Mouse (Mus musculus): Measurements from ENCODE around the gene Rrh. TPM values are rescaled to one million over a fixed set of nuclear protein-coding genes. Genes with fewer than 3 reads are reported as not detected.

Rrh gene
- total and polyA plus RNA-seq, 3 experiments: 0.08 to 0.30 TPM; not detected in 1

- TF ChIP-seq SMC3 (IDR thresholded peaks at IDR 0.05; ENCODE audit: low read depth, low read length) (no peak), GABPA (IDR thresholded peaks at IDR 0.05; ENCODE audit: insufficient replicate concordance, low read depth, low read length) (no peak), MEF2A (IDR thresholded peaks at IDR 0.05; ENCODE audit: borderline replicate concordance, low read depth, low read length) (no peak)
- H3K79me2 ChIP-seq (replicated peaks; ENCODE audit: control insufficient read depth, extremely low read depth, insufficient read depth, poor library complexity, severe bottlenecking): no peaks in the 10 kb centered on the region
- 0 out of 4 replicates have a peak, but pooled peaks cover 0 to 3% of the 10 kb centered on the region in 2 experiments for H3K4me1 ChIP-seq (ENCODE audit: control insufficient read depth in 1 of 2, insufficient read depth in 2 of 2)
- in situ Hi-C loops (cut with MboI; ENCODE audit: low pct_ligation_motif_present, low pct_unique_long_range_greater_than_20kb, low sequenced_read_pairs): no loop called here
- H3K27ac ChIP-seq (ENCODE audit: insufficient read depth, low read depth): no peak overlapping the region
- DNase-seq (ENCODE audit: extremely low read depth): no peak
- H3K4me3 ChIP-seq (replicated peaks in 1 of 3; ENCODE audit: low read depth in 2 of 3, low read length in 2 of 3, poor library complexity in 1 of 3): no peak overlapping the region
- H3K9ac ChIP-seq (ENCODE audit: insufficient read depth, low read depth): no peak overlapping the region
- H3K9me3 ChIP-seq (replicated peaks; ENCODE audit: low read length): no peaks in the 10 kb centered on the region
- no peak overlapping the region for H3K4me2 ChIP-seq (ENCODE audit: insufficient read depth, low read depth, poor library complexity, severe bottlenecking)
- H3K36me3 ChIP-seq (replicated peaks in 1 of 2; ENCODE audit: control insufficient read depth in 1 of 2, insufficient read depth in 1 of 2, low read length in 1 of 2): no peaks in the 10 kb centered on the region
- dilution Hi-C loops (cut with MboI; ENCODE audit: extremely low pct_ligation_motif_present, extremely low pct_unique_long_range_greater_than_20kb, low sequenced_read_pairs): no loop called here
- no peaks in the 10 kb centered on the region for H3K27me3 ChIP-seq (replicated peaks)
Observed at GRCm38 (mm10) chr3:129798551-129798950, 23.8 kb downstream of the Rrh start.

- Histone ChIP-seq H3K79me2 (replicated peaks; ENCODE audit: control insufficient read depth, extremely low read depth, insufficient read depth, poor library complexity, severe bottlenecking) (no peaks in the 10 kb centered on the region), H3K4me1 (ENCODE audit: control insufficient read depth in 1 of 2, insufficient read depth in 2 of 2) (0 out of 4 replicates have a peak, but pooled peaks cover 0 to 3% of the 10 kb centered on the region in 2 experiments), H3K36me3 (replicated peaks in 1 of 2; ENCODE audit: control insufficient read depth in 1 of 2, insufficient read depth in 1 of 2, low read length in 1 of 2) (no peaks in the 10 kb centered on the region), H3K4me3 (replicated peaks in 1 of 3; ENCODE audit: low read depth in 2 of 3, low read length in 2 of 3, poor library complexity in 1 of 3) (no peak overlapping the region), H3K27ac (ENCODE audit: insufficient read depth, low read depth) (no peak overlapping the region), H3K4me2 (ENCODE audit: insufficient read depth, low read depth, poor library complexity, severe bottlenecking) (no peak overlapping the region), H3K9me3 (replicated peaks; ENCODE audit: low read length) (no peaks in the 10 kb centered on the region), H3K9ac (ENCODE audit: insufficient read depth, low read depth) (no peak overlapping the region), H3K27me3 (replicated peaks) (no peaks in the 10 kb centered on the region)
- in situ Hi-C loops (cut with MboI; ENCODE audit: low pct_ligation_motif_present, low pct_unique_long_range_greater_than_20kb, low sequenced_read_pairs) (no loop called here), dilution Hi-C loops (cut with MboI; ENCODE audit: extremely low pct_ligation_motif_present, extremely low pct_unique_long_range_greater_than_20kb, low sequenced_read_pairs) (no loop called here)
- TF ChIP-seq E2F4 (IDR thresholded peaks at IDR 0.05; ENCODE audit: insufficient replicate concordance, low read depth, low read length): no peak
- TF ChIP-seq TBP (conservative IDR thresholded peaks at IDR 0.05; ENCODE audit: low read depth, low read length): no peak
- TF ChIP-seq JUND (conservative IDR thresholded peaks at IDR 0.05; ENCODE audit: low read depth, low read length): no peak
- no peak for TF ChIP-seq KAT2A (IDR thresholded peaks at IDR 0.05; ENCODE audit: insufficient replicate concordance, low read length)
- TF ChIP-seq HCFC1 (IDR thresholded peaks at IDR 0.05; ENCODE audit: low read depth, low read length): no peak
- TF ChIP-seq POLR2AphosphoS2 (IDR thresholded peaks at IDR 0.05; ENCODE audit: low read depth, low read length): no peak
- no peak for TF ChIP-seq ELF1 (IDR thresholded peaks at IDR 0.05; ENCODE audit: low read depth, low read length)
- TF ChIP-seq GABPA (IDR thresholded peaks at IDR 0.05; ENCODE audit: insufficient replicate concordance, low read depth, low read length): no peak
- TF ChIP-seq JUN (IDR thresholded peaks at IDR 0.05; ENCODE audit: insufficient read depth, low read depth, low read length): no peak
- no peak for TF ChIP-seq NRF1 (IDR thresholded peaks at IDR 0.05; ENCODE audit: low read depth, low read length)
- no peak for DNase-seq (ENCODE audit: extremely low read depth)
Observed at GRCm38 (mm10) chr3:129797341-129797740, 25.0 kb downstream of the Rrh start.

- Histone ChIP-seq H3K9me3 (replicated peaks; ENCODE audit: low read length) (no peaks in the 10 kb centered on the region), H3K79me2 (replicated peaks; ENCODE audit: control insufficient read depth, extremely low read depth, insufficient read depth, poor library complexity, severe bottlenecking) (no peaks in the 10 kb centered on the region), H3K27ac (ENCODE audit: insufficient read depth, low read depth) (no peak overlapping the region), H3K9ac (ENCODE audit: insufficient read depth, low read depth) (no peak overlapping the region), H3K4me3 (replicated peaks in 1 of 3; ENCODE audit: low read depth in 2 of 3, low read length in 2 of 3, poor library complexity in 1 of 3) (no peak overlapping the region), H3K27me3 (replicated peaks) (no peaks in the 10 kb centered on the region), H3K36me3 (replicated peaks in 1 of 2; ENCODE audit: control insufficient read depth in 1 of 2, insufficient read depth in 1 of 2, low read length in 1 of 2) (no peaks in the 10 kb centered on the region), H3K4me1 (ENCODE audit: control insufficient read depth in 1 of 2, insufficient read depth in 2 of 2) (0 out of 4 replicates have a peak, but pooled peaks cover 0 to 3% of the 10 kb centered on the region in 2 experiments), H3K4me2 (ENCODE audit: insufficient read depth, low read depth, poor library complexity, severe bottlenecking) (no peak overlapping the region)
- dilution Hi-C loops (cut with MboI; ENCODE audit: extremely low pct_ligation_motif_present, extremely low pct_unique_long_range_greater_than_20kb, low sequenced_read_pairs): no loop called here
- in situ Hi-C loops (cut with MboI; ENCODE audit: low pct_ligation_motif_present, low pct_unique_long_range_greater_than_20kb, low sequenced_read_pairs): no loop called here
- no peak for DNase-seq (ENCODE audit: extremely low read depth)
- no peak for TF ChIP-seq POLR2AphosphoS2 (IDR thresholded peaks at IDR 0.05; ENCODE audit: low read depth, low read length)
- TF ChIP-seq JUN (IDR thresholded peaks at IDR 0.05; ENCODE audit: insufficient read depth, low read depth, low read length): no peak
- TF ChIP-seq IRF4 (IDR thresholded peaks at IDR 0.05; ENCODE audit: low read depth, low read length): no peak
- TF ChIP-seq KAT2A (IDR thresholded peaks at IDR 0.05; ENCODE audit: insufficient replicate concordance, low read length): no peak
- TF ChIP-seq GABPA (IDR thresholded peaks at IDR 0.05; ENCODE audit: insufficient replicate concordance, low read depth, low read length): no peak
- TF ChIP-seq EP300 (IDR thresholded peaks at IDR 0.05; ENCODE audit: low read length): no peak
- TF ChIP-seq JUND (conservative IDR thresholded peaks at IDR 0.05; ENCODE audit: low read depth, low read length): no peak
- no peak for TF ChIP-seq ZKSCAN1 (IDR thresholded peaks at IDR 0.05; ENCODE audit: borderline replicate concordance, low read depth, low read length)
- no peak for TF ChIP-seq ZNF384 (IDR thresholded peaks at IDR 0.05; ENCODE audit: low read depth, low read length)
- no peak for TF ChIP-seq POLR2A (IDR thresholded peaks at IDR 0.05; ENCODE audit: low read depth, low read length)
- no peak for TF ChIP-seq E2F4 (IDR thresholded peaks at IDR 0.05; ENCODE audit: insufficient replicate concordance, low read depth, low read length)
- TF ChIP-seq SMC3 (IDR thresholded peaks at IDR 0.05; ENCODE audit: low read depth, low read length): no peak
- no peak for TF ChIP-seq MAZ (IDR thresholded peaks at IDR 0.05; ENCODE audit: low read depth, low read length)
- TF ChIP-seq PAX5 (IDR thresholded peaks at IDR 0.05; ENCODE audit: low read length): no peak
- no peak for TF ChIP-seq RCOR1 (conservative IDR thresholded peaks at IDR 0.05; ENCODE audit: low read depth, low read length)
- no peak for TF ChIP-seq TCF12 (IDR thresholded peaks at IDR 0.05; ENCODE audit: low read depth, low read length)
- no peak for TF ChIP-seq ZMIZ1 (IDR thresholded peaks at IDR 0.05; ENCODE audit: low read depth, low read length)
- TF ChIP-seq CHD1 (IDR thresholded peaks at IDR 0.05; ENCODE audit: low read depth, low read length): no peak
Observed at GRCm38 (mm10) chr3:129793801-129794200, 28.6 kb downstream of the Rrh start.
